Mouse (Mus musculus): Measurements from ENCODE around the gene Cox8b. TPM values are rescaled to one million over a fixed set of nuclear protein-coding genes. Genes with fewer than 3 reads are reported as not detected.

The Cox8b gene
- total RNA-seq (2021): 1,000 to 10,000 TPM; 2,774 to 2,839 TPM

GRCm38 (mm10) chr7:140900220-140900619 is at the start of gene Cox8b:
TSS of gene Cox8b (minus strand) at chr7:140900446.
- intact Hi-C loops (cut with DNase I): no loop called here

GRCm38 (mm10) chr7:140949255-140949654 is 49.0 kb upstream of the Cox8b start:
- intact Hi-C loops (cut with DNase I): loop anchor here (10.0 kb wide), 1 partner anchor 516 kb away; the partner anchor contains the start of genes Cd151 and Cracr2b
- no peak for DNase-seq

More at GRCm38 (mm10) chr7:140900220-140900619, at the start of gene Cox8b:
- peak; percentile 49 to 56 for DNase-seq

- no peak for DNase-seq
- intact Hi-C loops (cut with DNase I): loop anchor here (10.0 kb wide), 1 partner anchor 517 kb away; the partner anchor contains the start of genes Cd151 and Cracr2b
Observed at GRCm38 (mm10) chr7:140948161-140948560, 47.9 kb upstream of the Cox8b start.

- DNase-seq: no peak
- intact Hi-C loops (cut with DNase I): loop anchor here (10.0 kb wide), 1 partner anchor 518 kb away; the partner anchor contains the start of genes Cd151 and Cracr2b
Observed at GRCm38 (mm10) chr7:140946980-140947379, 46.7 kb upstream of the Cox8b start.

GRCm38 (mm10) chr7:140946311-140946710 is 46.1 kb upstream of the Cox8b start:
- no peak for DNase-seq
- intact Hi-C loops (cut with DNase I): loop anchor here (10.0 kb wide), 1 partner anchor 518 kb away; the partner anchor contains the start of genes Cd151 and Cracr2b

- no peak for DNase-seq
- intact Hi-C loops (cut with DNase I): loop anchor here (10.0 kb wide), 1 partner anchor 520 kb away; the partner anchor contains the start of genes Cd151 and Cracr2b
Observed at GRCm38 (mm10) chr7:140945247-140945646, 45.0 kb upstream of the Cox8b start.

- no peak for DNase-seq
- intact Hi-C loops (cut with DNase I): loop anchor here (10.0 kb wide), 1 partner anchor 521 kb away; the partner anchor contains the start of genes Cd151 and Cracr2b
Observed at GRCm38 (mm10) chr7:140944236-140944635, 44.0 kb upstream of the Cox8b start.

GRCm38 (mm10) chr7:140943356-140943755 is 43.1 kb upstream of the Cox8b start:
- no peak for DNase-seq
- intact Hi-C loops (cut with DNase I): loop anchor here (10.0 kb wide), 1 partner anchor 521 kb away; the partner anchor contains the start of genes Cd151 and Cracr2b

- intact Hi-C loops (cut with DNase I): loop anchor here (10.0 kb wide), 1 partner anchor 522 kb away; the partner anchor contains the start of genes Cd151 and Cracr2b
- DNase-seq: no peak
Observed at GRCm38 (mm10) chr7:140942811-140943210, 42.6 kb upstream of the Cox8b start.

- DNase-seq: no peak
- intact Hi-C loops (cut with DNase I): loop anchor here (10.0 kb wide), 1 partner anchor 522 kb away; the partner anchor contains the start of genes Cd151 and Cracr2b
Observed at GRCm38 (mm10) chr7:140942341-140942740, 42.1 kb upstream of the Cox8b start.

- intact Hi-C loops (cut with DNase I): loop anchor here (1.0 to 10.0 kb wide), 5 partner anchors 15 to 523 kb away; partner anchors contain the start of genes Cd151 and Cracr2b
- DNase-seq: peak; percentile 88 to 90
Observed at GRCm38 (mm10) chr7:140941222-140942051, 41.2 kb upstream of the Cox8b start, which contains the start of gene Pgghg. TSS of gene Pgghg (plus strand) at chr7:140941391.

GRCm38 (mm10) chr7:140939669-140940171 is 39.5 kb upstream of the Cox8b start:
- no peak for DNase-seq
- intact Hi-C loops (cut with DNase I): loop anchor here (1.0 to 10.0 kb wide), 4 partner anchors 31 to 525 kb away; partner anchors contain the start of genes Cd151 and Cracr2b

- no peak for DNase-seq
- intact Hi-C loops (cut with DNase I): no loop called here
Observed at GRCm38 (mm10) chr7:140938896-140939295, 38.6 kb upstream of the Cox8b start.

- intact Hi-C loops (cut with DNase I): no loop called here
- no peak for DNase-seq
Observed at GRCm38 (mm10) chr7:140938436-140938835, 38.2 kb upstream of the Cox8b start.

- DNase-seq: no peak
- intact Hi-C loops (cut with DNase I): no loop called here
Observed at GRCm38 (mm10) chr7:140927181-140927580, 26.9 kb upstream of the Cox8b start.

- intact Hi-C loops (cut with DNase I): no loop called here
- no peak for DNase-seq
Observed at GRCm38 (mm10) chr7:140923070-140923775, 23.0 kb upstream of the Cox8b start.

GRCm38 (mm10) chr7:140922398-140923069 is 22.3 kb upstream of the Cox8b start:
- peak; percentile 60 to 68 for DNase-seq
- intact Hi-C loops (cut with DNase I): no loop called here

- DNase-seq: no peak
- intact Hi-C loops (cut with DNase I): no loop called here
Observed at GRCm38 (mm10) chr7:140921225-140921975, 21.2 kb upstream of the Cox8b start.
